Mouse (Mus musculus) monocyte, adult 5-6 weeks (primary cell): ENCODE measurements around the gene Rps11. TPM values are rescaled to one million over a fixed set of nuclear protein-coding genes. Genes with fewer than 3 reads are reported as not detected.
"Not testable (repeated sequence)": the region's sequence is repeated elsewhere in the genome, so short reads cannot be mapped to it uniquely, and the experiment has no call there.

Source experiments
- ATAC-seq: fragments of 153-309, 156-312 bp; replicated peaks from 2 replicates; pipeline ENCODE4 v1.8.0; 2017; ENCODE audit warnings: mild to moderate bottlenecking; ENCODE audit not compliant: low TSS enrichment, insufficient number of reproducible peaks, severe bottlenecking, poor library complexity, low FRiP score
- total RNA-seq: library from RNA; stranded (forward); fragments of 200-1000, 200-491, 200-594 nt; gene quantifications from 3 replicates; pipeline ENCODE4 v1.2.3, GENCODE M21; 2017

Rps11 gene
- total RNA-seq, 1 experiment from 2014 or later, result 1,516 TPM

- ATAC-seq, result no peak
These were observed 32.0 kb upstream of the Rps11 start for GRCm38 (mm10) chr7:45156206-45156605.

- ATAC-seq, result no peak
These were observed 31.4 kb upstream of the Rps11 start for GRCm38 (mm10) chr7:45155590-45155989.

- no peak for ATAC-seq
These were observed 30.8 kb upstream of the Rps11 start for GRCm38 (mm10) chr7:45154993-45155514.

DNA sequence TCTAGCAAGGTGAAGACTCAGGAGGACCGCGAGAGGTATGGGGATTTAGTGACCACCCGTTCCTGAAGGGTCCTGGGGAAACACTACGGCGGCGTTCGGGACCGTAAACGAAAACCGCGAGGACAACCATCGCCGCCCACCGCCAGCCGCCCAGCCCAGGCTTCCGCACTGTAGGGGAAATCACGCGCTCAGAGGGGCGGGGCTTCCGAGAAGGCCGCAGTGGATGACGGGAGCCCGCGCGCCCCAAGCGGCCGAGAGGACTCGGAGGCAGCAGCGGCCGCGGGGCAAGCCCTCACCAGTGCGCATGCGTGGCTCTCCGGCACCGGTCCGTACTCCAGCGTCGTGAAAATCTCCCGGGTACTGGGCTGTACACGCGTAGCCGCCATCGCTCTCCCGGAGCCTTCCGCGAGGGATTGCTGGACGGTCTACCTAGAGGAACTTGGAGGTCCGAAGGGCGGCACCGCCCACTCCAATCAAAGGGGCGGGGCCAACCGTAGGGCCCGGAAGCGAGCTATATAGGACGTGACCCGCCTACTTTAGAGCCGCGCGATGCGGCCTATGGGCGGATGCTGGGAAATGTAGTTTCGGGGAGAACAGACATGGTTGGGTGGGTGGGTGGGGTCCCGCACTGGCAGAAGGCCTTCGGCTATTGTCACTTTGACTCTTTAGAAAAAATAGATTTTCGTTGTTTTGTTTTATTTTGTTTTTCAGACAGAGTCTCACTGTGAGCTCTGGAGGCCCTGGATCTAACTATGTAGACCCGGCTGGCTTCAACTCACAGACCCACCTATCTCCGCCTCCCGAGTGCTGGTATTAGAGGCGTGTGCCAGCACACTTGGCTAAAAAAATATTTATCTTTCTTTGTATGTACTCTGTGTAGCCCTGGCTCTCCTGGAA lies 30.1 kb upstream of the Rps11 start, which contains the start of the genes Pih1d1 and Aldh16a1:
Pih1d1 (plus strand) TSS at position 208 of the 897 bp plus-strand sequence.
Aldh16a1 (minus strand) TSS at position 489 of the 897 bp plus-strand sequence.
- ATAC-seq, result peak; percentile 81

- ATAC-seq, result no peak
These were observed 29.3 kb upstream of the Rps11 start for GRCm38 (mm10) chr7:45153586-45153985.

GRCm38 (mm10) chr7:45153052-45153451 lies 28.8 kb upstream of the Rps11 start:
- ATAC-seq, result not testable (repeated sequence)

DNA sequence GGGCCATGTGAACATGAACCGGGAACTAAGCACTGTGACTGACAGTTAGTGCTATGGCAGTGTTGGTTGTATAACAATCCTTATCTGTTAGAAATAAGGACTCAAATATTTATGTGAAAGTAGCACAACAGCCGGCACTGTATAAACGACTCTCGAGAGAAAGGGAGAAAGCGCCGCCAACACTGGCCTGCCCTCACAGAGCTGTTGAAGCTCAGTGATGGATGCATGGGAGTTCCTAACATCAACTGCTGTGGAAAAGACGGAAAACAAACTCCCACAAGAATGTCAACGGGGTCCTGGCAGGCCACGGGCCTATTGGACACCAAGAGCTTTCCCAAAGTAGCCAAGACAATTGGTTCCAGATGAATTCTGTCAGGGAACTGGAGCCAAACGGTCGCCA lies 27.1 kb upstream of the Rps11 start:
- ATAC-seq, result no peak

DNA sequence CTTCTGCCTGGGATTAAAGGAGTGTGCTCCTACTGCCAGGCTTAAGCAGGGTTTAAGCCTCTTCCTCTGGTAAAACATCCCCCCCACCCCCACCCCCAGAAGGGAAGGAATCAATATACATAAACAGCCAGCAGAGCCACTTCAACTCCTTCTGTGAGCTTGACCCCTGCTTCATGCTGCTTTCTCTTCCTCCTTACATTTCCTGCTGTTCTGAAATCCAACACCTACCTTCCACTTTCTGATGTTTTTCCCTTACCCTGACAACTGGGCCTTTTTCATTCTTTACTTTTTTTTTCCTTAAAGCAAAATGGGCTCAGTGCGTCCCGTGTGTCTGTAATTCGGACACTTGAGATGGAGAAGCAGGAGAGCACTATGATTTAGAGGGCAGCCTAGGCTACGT lies 26.1 kb upstream of the Rps11 start:
- ATAC-seq, result no peak

GRCm38 (mm10) chr7:45149545-45149944 lies 25.3 kb upstream of the Rps11 start:
- no peak for ATAC-seq

DNA sequence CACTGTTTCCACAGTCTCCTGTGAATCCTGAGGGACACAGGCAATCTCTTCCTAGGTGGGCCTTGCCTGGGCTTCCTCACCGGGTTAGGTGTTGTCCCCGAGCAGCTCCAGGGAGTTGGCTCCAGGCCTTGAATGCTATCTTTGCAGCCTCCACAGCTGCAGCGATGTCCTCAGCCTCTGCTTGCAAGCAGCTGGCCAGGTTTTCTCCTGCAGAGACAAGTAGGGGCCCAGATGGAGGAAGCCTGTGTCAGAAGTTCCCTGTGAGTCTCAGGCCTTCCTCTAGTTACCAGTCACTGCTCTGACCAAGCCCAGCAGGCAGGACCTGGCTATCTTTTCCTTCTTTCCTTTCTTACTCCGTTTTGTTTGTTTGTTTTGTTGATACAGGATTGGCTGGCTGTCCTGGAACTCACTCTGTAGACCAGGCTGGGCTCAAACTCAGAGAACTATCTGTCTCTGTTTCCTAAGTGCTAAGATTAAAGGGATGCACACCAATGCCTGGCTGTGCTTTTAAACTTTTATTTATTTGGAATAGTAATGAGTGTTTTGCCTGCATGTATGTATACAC lies 24.4 kb upstream of the Rps11 start:
- ATAC-seq, result no peak

GRCm38 (mm10) chr7:45147899-45148298 lies 23.7 kb upstream of the Rps11 start:
- no peak for ATAC-seq

- no peak for ATAC-seq
These were observed 23.0 kb upstream of the Rps11 start for GRCm38 (mm10) chr7:45147267-45147666.

GRCm38 (mm10) chr7:45145460-45145859 lies 21.2 kb upstream of the Rps11 start:
- no peak for ATAC-seq

- no peak for ATAC-seq
These were observed 20.3 kb upstream of the Rps11 start for GRCm38 (mm10) chr7:45144368-45145174.

- no peak for ATAC-seq
These were observed 17.7 kb upstream of the Rps11 start for GRCm38 (mm10) chr7:45141914-45142313.

GRCm38 (mm10) chr7:45141319-45141718 lies 17.1 kb upstream of the Rps11 start:
- ATAC-seq, result no peak

DNA sequence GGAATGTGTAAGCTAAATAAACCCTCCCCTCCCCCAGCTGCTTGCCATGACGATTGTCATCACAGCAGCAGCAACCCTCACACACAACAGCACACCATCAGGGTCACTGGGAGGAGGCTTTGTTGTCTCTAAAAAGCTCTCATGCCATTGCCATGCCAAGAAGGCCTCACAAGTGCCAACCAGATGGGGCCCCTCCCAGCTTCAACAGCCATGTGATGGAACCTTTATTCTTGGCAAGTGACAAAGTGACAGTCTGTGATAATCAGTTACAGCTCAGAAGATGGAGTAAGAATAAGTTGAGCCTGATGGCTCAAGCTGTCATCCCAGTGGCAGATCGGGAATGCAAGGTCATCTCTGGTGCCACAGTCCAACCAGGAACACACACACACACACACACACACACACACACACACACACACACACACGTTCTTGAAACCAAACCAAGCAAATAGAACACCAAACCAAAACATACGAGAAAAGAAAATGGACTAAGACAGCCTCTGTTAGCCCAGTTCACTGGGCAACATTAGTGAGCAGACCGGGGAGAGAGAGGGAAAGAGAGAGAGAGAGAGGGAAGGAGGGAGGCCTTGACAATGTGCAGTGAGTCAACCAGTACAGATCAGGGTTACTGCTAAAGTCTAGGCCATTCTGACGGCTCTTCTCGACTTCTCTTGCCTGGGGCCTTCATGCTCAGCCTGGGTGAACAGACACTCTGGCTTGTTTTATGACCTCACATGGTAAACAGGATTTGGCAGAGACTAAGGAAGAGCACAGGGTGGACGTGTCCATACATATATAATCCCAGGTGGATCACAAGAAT lies 15.9 kb upstream of the Rps11 start:
- ATAC-seq, result no peak

DNA sequence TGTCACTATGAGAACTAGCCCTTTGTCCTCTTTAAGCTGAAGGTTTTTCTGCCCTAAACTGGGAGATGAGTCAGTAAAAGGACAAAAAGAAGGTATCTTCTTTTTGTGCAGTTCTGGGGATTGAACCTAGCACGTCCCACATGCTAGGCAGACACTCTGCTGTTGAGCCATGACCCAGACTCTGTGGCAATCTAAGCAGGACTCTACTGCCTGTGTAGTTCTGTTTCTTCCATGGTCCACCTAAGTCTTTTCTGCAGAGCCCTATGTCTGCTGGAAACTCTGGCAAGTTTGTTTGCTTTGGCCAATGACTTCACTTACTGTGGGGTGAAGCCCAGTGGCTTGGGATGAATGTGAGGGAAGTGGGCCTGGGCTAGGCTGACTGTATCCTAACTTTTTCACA lies 14.2 kb upstream of the Rps11 start:
- no peak for ATAC-seq
